Mouse (Mus musculus) left cerebral cortex, postnatal 10 days (tissue): Measurements from ENCODE around the gene Fam241a. TPM values are rescaled to one million over a fixed set of nuclear protein-coding genes. Genes with fewer than 3 reads are reported as not detected.

Experiments used
- DNase-seq, 2 experiments: peaks; one replicate each; pipeline ENCODE4 v3.0.0; 2021 to 2022; ENCODE audit warnings: low spot score in 2 of 2, mixed read lengths in 1 of 2; ENCODE audit errors: extremely low spot score in 1 of 2
- intact Hi-C: fragments of 180-260 bp; cut with DNase I; formaldehyde crosslinking; loops from one replicate; pipeline ENCODE4 v1.15.1; 2025
- total RNA-seq, 2 experiments: library from RNA; stranded (reverse); gene quantifications; 2 replicates each; pipeline ENCODE4 v1.2.3; 2021

Fam241a gene
- total RNA-seq, 2 experiments from 2014 or later: 7.1 to 7.8 TPM

GRCm38 (mm10) chr3:127881684-127882083 is 14.4 kb downstream of the Fam241a start:
- DNase-seq: no peak
- intact Hi-C loops: no loop called here

GRCm38 (mm10) chr3:127879968-127880367 is 16.2 kb downstream of the Fam241a start:
- intact Hi-C loops: no loop called here
- DNase-seq: no peak

GRCm38 (mm10) chr3:127875509-127875908 is 20.6 kb downstream of the Fam241a start:
- no peak for DNase-seq
- intact Hi-C loops: no loop called here

GRCm38 (mm10) chr3:127875059-127875458 is 21.1 kb downstream of the Fam241a start:
- intact Hi-C loops: no loop called here
- DNase-seq: no peak

DNA sequence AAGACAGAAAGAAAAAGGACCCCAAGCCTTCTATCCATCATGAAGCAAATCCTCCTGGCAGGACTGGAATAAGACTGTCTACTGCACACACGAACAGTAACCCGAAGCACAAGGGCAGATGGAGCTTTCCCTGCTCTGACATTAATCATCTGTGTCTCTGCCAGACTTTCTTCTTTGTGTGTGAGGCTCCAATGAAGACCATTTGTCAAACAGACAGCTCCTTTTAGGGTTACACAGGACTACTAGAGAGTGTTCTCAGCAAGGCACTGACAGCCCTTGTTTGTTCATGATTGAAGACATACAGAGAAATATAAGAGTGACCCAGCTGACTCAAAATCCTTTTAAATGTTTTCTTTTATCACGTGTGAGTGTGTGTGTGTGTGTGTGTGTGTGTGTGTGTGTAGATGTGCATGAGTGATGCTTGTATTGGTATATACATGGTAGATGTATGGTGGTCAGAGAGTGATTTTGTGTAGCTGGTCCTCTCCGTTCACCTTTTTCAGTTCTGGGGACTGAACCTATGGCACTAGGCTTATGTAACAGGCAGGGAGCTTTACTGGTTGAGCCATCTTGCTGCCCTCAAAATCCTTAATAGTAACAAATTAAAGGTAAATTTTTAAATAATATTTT is 21.8 kb downstream of the Fam241a start:
- no peak for DNase-seq
- intact Hi-C loops: no loop called here

DNA sequence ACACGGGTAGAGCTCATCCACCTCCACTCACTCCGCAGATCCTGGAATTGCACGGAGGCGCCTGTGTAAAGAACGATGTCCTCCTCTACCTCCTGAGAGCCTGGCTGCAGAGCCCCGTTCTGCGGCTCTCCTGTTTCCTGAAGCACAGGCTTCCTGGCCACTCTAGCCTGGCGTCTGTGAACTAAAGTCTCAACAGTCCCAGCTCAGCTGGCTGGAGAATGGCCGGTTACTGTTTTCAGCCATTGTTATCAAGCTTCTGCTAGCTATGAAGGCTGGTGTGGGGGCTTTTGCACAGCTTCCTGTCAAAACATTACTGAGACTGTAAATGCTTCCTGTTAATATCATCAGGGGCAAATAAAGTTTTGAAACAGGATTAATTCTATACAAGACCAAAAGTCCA is 24.5 kb downstream of the Fam241a start:
- peak in 1 of 2 experiments; percentile 27 for DNase-seq
- intact Hi-C loops: no loop called here

- no peak for DNase-seq
- intact Hi-C loops: no loop called here
Observed at GRCm38 (mm10) chr3:127868880-127869279, 27.2 kb downstream of the Fam241a start.

GRCm38 (mm10) chr3:127868046-127868758 is 27.9 kb downstream of the Fam241a start:
- intact Hi-C loops: no loop called here
- DNase-seq: no peak

DNA sequence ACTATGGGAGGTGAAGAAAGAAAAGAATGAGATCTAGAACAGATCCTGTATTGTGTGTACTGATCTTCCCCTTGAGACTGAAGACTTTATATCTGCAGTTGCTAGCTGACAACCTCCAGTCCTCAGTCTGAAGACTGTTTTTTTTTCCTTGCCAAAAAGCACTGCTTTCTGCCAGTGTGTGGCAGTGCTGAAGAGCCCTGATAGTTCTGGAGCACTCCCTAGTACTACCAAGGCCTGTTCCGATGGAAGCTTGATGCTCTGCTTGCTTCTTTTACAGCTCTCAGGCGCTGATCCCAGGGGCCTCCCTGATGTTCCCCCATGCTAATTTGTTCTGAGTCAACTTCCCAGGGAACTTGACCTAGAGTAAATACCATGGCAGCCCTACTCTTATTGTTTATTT is 31.9 kb downstream of the Fam241a start:
- no peak for DNase-seq
- intact Hi-C loops: loop anchor here (5.0 kb wide), 1 partner anchor 33 kb away; the partner anchor contains the start of gene Fam241a

GRCm38 (mm10) chr3:127863571-127863970 is 32.6 kb downstream of the Fam241a start:
- intact Hi-C loops: loop anchor here (5.0 kb wide), 1 partner anchor 34 kb away; the partner anchor contains the start of gene Fam241a
- DNase-seq: no peak

DNA sequence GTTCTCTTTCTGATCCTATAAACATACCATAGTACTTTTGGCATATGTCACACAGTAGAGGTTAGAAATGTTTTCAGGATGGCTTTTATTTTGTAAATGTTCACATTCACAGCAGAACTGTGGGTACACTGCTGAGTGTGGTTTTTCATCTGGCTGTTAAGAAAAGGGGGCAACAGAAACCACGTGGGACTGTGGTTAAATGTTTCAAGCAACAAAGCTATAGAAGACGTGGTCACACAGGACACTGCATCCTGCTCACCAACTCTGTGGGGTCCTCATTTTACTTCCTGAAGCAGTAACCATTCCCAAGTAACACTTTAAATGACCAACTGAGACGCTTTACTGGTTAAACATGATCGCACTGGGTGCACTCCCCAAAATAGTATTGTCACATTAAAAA is 33.6 kb downstream of the Fam241a start:
- no peak for DNase-seq
- intact Hi-C loops: loop anchor here (5.0 kb wide), 1 partner anchor 35 kb away; the partner anchor contains the start of gene Fam241a

DNA sequence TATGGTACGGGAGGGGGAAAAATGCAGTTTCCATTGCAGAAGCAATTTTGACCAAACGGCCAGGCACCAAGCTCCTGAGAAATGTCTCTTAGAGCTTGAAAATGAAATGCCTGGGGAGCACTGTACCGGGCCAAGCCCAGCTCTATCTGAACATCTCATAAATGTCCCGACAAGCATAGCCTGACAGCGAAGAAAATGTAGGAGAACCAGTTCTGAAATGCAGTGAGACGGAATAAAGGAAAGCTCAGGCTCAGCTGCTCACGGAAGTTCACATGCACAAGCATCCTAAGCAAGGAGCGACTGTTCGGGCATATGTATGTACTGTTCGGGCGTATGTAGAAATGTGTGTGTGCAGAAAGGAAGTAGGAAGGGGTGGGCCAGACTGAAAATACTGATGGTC is 34.8 kb downstream of the Fam241a start:
- intact Hi-C loops: loop anchor here (5.0 kb wide), 1 partner anchor 36 kb away; the partner anchor contains the start of gene Fam241a
- DNase-seq: no peak

- peak; percentile 70 to 80 for DNase-seq
- intact Hi-C loops: loop anchor here (1.0 kb wide), 1 partner anchor 96 kb away; no protein-coding TSS in a partner anchor
Observed at GRCm38 (mm10) chr3:127853431-127854206, 42.5 kb downstream of the Fam241a start.

GRCm38 (mm10) chr3:127852722-127853121 is 43.4 kb downstream of the Fam241a start:
- no peak for DNase-seq
- intact Hi-C loops: loop anchor here (1.0 kb wide), 1 partner anchor 97 kb away; no protein-coding TSS in a partner anchor

- no peak for DNase-seq
- intact Hi-C loops: no loop called here
Observed at GRCm38 (mm10) chr3:127850776-127851646, 45.1 kb downstream of the Fam241a start.

GRCm38 (mm10) chr3:127849922-127850321 is 46.2 kb downstream of the Fam241a start:
- no peak for DNase-seq
- intact Hi-C loops: no loop called here

DNA sequence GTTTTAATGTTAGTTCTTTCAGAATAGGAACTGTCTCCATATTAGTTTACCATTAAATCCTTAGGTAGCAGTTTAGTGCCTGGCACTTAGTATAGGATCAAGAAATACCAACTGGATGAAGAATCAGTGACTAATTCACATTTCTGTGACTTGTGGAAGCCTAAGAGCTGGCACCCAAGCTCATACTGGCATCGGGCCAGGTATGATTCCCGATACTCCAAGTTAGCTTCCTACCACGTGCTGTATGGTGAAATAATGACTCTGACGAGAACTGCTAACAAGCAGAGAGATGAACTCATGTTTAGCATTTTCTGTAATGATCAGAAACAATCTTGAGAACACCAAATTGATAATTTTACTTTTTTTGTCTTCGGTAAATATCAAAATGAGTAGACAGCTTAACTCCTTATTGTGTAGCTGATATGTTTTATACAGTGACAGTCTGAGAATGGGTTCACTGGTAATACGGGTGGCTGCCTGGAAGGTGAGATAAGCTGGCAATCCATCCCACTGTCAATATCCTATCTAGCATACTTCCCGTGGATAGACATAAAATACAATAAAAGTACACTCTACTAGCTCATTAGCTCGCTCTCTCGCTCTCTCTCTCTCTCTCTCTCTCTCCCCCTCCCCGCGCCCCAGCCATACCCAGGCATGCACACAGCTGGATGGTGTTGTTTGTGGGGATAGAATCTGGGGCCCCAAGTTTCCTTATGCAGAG is 47.9 kb downstream of the Fam241a start:
- DNase-seq: no peak
- intact Hi-C loops: no loop called here

GRCm38 (mm10) chr3:127843941-127844327 is 52.2 kb downstream of the Fam241a start:
- intact Hi-C loops: no loop called here
- DNase-seq: no peak
